Mouse (Mus musculus) forebrain, embryonic 12.5 days (tissue): Measurements from ENCODE around the gene Fkbp7. TPM values are rescaled to one million over a fixed set of nuclear protein-coding genes. Genes with fewer than 3 reads are reported as not detected.
A peak's percentile ranks its signal among the peaks of the same experiment; 100 is the strongest.
"Not testable (repeated sequence)": the region's sequence is repeated elsewhere in the genome, so short reads cannot be mapped to it uniquely, and the experiment has no call there.

Source experiments
- ATAC-seq: fragments of 200-750 bp; cut with Nextera tagmentation; 2 replicates; pipeline ENCODE4 v1.8.0; 2017; ENCODE audit warnings: moderate TSS enrichment; ENCODE audit not compliant: low FRiP score
- H3K27ac ChIP-seq: fragments of 300-500 bp; sonication (generic); 2 replicates; pipeline ENCODE4 v1.5.1; 2016; ENCODE audit warnings: mild to moderate bottlenecking
- H3K27me3 ChIP-seq: fragments of 300-500 bp; sonication (generic); 2 replicates; pipeline ENCODE4 v1.6.1; 2016; ENCODE audit warnings: mild to moderate bottlenecking
- H3K36me3 ChIP-seq: fragments of 300-500 bp; sonication (generic); replicated peaks from 2 replicates; pipeline ENCODE4 v1.6.1; 2016; ENCODE audit warnings: mild to moderate bottlenecking
- H3K4me1 ChIP-seq: fragments of 300-500 bp; sonication (generic); 2 replicates; pipeline ENCODE4 v1.6.1; 2016
- H3K4me2 ChIP-seq: fragments of 300-500 bp; sonication (generic); 2 replicates; pipeline ENCODE4 v1.6.1; 2016; ENCODE audit warnings: mild to moderate bottlenecking, moderate library complexity
- H3K4me3 ChIP-seq: fragments of 300-500 bp; sonication (generic); replicated peaks from 2 replicates; pipeline ENCODE4 v1.5.1; 2016; ENCODE audit warnings: mild to moderate bottlenecking
- H3K9ac ChIP-seq: fragments of 300-500 bp; sonication (generic); 2 replicates; pipeline ENCODE4 v1.6.1; 2016; ENCODE audit warnings: mild to moderate bottlenecking
- H3K9me3 ChIP-seq: fragments of 300-500 bp; sonication (generic); 2 replicates; pipeline ENCODE4 v1.6.1; 2016
- WGBS: fragments of 180-500 bp; shearing (Covaris S2); methylation state at CpG from one replicate; pipeline ENCODE4 v1.1.7; 2016; 5-methylcytosine and 5-hydroxymethylcytosine counted together
- polyA plus RNA-seq: library from polyadenylated mRNA; unstranded; fragments of >200 nt; fragmentation: Nextera tagmentation; extraction: Ambion mirVana; gene quantifications from 2 replicates; pipeline ENCODE4 v1.2.1, GENCODE M21; 2016

Gene Fkbp7
- polyA plus RNA-seq, 1 experiment from 2014 or later = 16.9 TPM

DNA sequence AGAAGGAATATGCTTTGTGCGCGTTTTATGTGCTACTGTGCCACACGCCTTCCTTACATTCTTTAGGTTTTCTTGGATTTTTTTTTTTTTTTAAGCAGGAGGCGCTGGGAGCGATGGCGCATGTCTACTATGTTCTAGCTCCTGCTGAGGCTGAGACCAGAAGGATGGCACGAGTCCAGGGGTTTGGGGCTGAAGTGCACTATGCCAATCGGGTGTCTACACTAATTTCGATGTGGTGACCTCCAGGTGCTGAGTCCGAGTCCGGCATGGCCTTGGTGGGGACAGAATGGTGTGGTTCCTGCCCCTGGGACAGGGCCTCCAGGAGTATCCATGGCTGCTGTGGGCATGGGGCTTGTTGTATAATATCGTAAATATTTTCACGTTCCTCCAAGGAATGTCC lies 14.4 kb downstream of the Fkbp7 start:
- no peaks in the 10 kb centered on the region for H3K9me3 ChIP-seq
- H3K9ac ChIP-seq = no peak overlapping the region
- H3K27ac ChIP-seq = no peak overlapping the region
- H3K36me3 ChIP-seq = no peaks in the 10 kb centered on the region; the same call in 1 of the 2 replicates
- no peak for ATAC-seq
- no peaks in the 10 kb centered on the region for H3K4me1 ChIP-seq
- no peak overlapping the region for H3K4me3 ChIP-seq
- H3K4me2 ChIP-seq = no peak overlapping the region
- 85% methylated on average over 13 of the region's 13 CpGs for WGBS
- H3K27me3 ChIP-seq = no peaks in the 10 kb centered on the region

DNA sequence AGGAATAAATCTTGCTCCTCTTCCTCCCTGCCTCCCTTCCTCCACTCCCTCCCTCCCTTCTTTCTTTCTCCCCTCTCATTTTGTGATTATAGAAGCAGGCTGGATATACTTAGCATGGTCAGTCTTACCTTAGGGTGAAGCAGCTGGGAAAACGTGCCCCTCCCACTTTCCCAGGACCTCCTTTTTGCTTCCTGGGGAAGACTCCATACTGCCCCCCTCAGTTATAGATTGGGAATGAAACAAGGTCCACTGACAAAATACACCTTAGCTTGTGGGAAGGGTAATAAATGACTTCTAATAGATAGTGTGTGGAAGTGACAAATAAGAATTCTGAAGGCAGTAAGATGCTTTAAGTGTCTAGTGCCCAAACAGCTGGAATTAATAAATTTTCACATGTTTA lies 16.9 kb downstream of the Fkbp7 start:
- H3K27ac ChIP-seq = no peak overlapping the region
- no peaks in the 10 kb centered on the region for H3K4me1 ChIP-seq
- ATAC-seq = no peak
- H3K4me2 ChIP-seq = no peak overlapping the region
- no peak overlapping the region for H3K4me3 ChIP-seq
- no peaks in the 10 kb centered on the region for H3K36me3 ChIP-seq
- no peaks in the 10 kb centered on the region for H3K27me3 ChIP-seq
- no peak overlapping the region for H3K9ac ChIP-seq
- 19% methylated on average over 1 of the region's 1 CpGs for WGBS
- H3K9me3 ChIP-seq = no peaks in the 10 kb centered on the region

DNA sequence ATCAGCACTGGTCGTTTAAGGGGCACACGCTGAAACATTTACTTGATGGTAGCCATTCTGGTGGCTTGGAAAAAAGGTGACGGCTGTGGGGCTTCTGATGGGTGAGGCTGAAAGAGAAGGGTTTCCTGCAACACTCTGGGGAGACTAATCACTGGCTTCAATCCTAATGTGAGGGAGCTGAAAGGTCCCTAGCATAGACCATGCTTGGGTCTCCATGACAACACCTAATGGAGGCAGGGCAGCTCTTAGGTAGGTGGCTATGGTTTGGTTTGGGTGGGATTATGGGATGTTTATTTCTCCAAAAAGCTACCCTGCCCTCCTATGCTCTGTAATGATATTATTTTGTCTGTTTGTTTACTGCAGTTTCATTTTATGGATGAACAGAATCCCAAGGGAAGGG lies 17.5 kb downstream of the Fkbp7 start:
- H3K9ac ChIP-seq = no peak overlapping the region
- no peak overlapping the region for H3K4me3 ChIP-seq
- ATAC-seq = no peak
- no peaks in the 10 kb centered on the region for H3K36me3 ChIP-seq
- H3K4me2 ChIP-seq = no peak overlapping the region
- H3K27me3 ChIP-seq = no peaks in the 10 kb centered on the region
- no peaks in the 10 kb centered on the region for H3K9me3 ChIP-seq
- no peak overlapping the region for H3K27ac ChIP-seq
- no peaks in the 10 kb centered on the region for H3K4me1 ChIP-seq
- 78% methylated on average over 3 of the region's 3 CpGs for WGBS

DNA sequence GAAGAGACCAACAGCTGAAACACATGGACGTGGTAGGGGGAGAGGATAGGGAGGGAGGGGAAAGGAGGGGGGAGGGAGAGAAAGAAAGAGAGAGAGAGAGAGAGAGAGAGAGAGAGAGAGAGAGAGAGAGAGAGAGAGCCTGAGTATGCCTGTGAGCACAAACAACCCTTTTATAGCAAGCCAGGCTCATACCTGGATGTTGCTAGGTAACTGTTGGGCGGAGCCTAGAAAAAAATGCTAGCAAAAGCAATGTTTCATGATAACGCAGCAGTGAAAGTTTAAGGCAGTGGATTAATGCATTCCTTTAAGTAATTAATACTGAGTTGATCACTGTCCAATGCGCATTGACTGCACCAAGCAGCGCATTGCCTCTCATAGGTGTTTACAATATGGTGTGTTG lies 18.3 kb downstream of the Fkbp7 start:
- no peak for ATAC-seq

DNA sequence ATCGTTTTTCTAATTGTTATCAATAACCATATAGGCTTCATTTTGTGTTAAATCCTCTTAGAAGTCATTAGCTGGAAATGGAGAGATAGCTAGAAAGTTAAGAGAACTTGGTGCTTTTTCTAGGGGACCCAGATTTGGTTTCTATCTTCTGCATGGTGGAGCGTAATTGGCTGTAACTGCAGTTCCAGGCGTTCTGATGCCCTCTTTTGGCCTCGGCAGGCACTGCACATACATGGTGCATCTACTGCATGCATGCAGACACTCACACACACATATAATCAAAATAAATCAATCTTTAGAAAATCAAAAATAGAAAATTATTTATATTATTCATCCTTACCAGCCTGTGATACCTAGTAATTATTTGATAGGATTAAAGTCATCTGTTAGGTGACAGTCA lies 19.8 kb downstream of the Fkbp7 start:
- peaks cover 5% of the 10 kb centered on the region for H3K4me1 ChIP-seq
- no peaks in the 10 kb centered on the region for H3K27me3 ChIP-seq
- H3K9me3 ChIP-seq = no peaks in the 10 kb centered on the region
- WGBS = 92% methylated on average over 4 of the region's 4 CpGs
- H3K4me3 ChIP-seq = no peak overlapping the region
- H3K27ac ChIP-seq = no peak overlapping the region
- H3K9ac ChIP-seq = no peak overlapping the region
- no peaks in the 10 kb centered on the region for H3K36me3 ChIP-seq
- no peak for ATAC-seq
- no peak overlapping the region for H3K4me2 ChIP-seq

More for the DNA sequence above, 18.3 kb downstream of the Fkbp7 start:
- Histone ChIP-seq H3K27ac (no peak overlapping the region), H3K4me3 (no peak overlapping the region), H3K36me3 (no peaks in the 10 kb centered on the region), H3K4me2 (no peak overlapping the region), H3K9ac (no peak overlapping the region), H3K9me3 (no peaks in the 10 kb centered on the region), H3K4me1 (no peaks in the 10 kb centered on the region), H3K27me3 (no peaks in the 10 kb centered on the region)
- WGBS = 75% methylated on average over 5 of the region's 5 CpGs

DNA sequence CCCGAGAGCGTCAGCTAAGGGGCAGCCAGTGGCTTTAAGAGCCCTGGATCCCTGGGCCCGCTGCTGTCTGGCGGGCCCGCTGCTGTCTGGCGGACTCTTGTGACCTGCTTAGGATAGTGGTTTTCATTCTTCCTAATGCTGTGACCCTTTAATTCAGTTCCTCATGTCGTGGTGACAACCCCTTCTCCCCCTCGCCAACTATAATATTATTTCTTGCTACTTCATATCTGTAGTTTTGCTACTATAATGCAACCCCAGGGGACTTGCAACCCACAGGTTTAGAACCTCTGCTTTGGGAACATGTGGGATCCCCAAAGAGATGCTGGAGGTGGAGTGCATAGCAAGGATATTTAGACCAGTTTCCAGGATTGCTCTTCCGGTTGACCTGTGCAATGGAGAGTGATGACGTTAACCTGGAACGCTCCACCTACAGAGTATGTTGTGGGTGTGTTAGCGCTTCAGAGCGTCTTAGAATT lies 24.2 kb downstream of the Fkbp7 start:
- peaks cover 5% of the 10 kb centered on the region; the same call in 1 of the 2 replicates for H3K36me3 ChIP-seq
- H3K4me1 ChIP-seq = peaks cover 15% of the 10 kb centered on the region
- H3K9ac ChIP-seq = peak overlapping the region; percentile 56
- H3K4me3 ChIP-seq = peak overlapping the region; percentile 73
- no peaks in the 10 kb centered on the region for H3K9me3 ChIP-seq
- no peaks in the 10 kb centered on the region for H3K27me3 ChIP-seq
- 30% methylated on average over 13 of the region's 13 CpGs for WGBS
- peak overlapping the region; percentile 96 for H3K27ac ChIP-seq
- ATAC-seq = peak; percentile 25
- peak overlapping the region; percentile 71 for H3K4me2 ChIP-seq

DNA sequence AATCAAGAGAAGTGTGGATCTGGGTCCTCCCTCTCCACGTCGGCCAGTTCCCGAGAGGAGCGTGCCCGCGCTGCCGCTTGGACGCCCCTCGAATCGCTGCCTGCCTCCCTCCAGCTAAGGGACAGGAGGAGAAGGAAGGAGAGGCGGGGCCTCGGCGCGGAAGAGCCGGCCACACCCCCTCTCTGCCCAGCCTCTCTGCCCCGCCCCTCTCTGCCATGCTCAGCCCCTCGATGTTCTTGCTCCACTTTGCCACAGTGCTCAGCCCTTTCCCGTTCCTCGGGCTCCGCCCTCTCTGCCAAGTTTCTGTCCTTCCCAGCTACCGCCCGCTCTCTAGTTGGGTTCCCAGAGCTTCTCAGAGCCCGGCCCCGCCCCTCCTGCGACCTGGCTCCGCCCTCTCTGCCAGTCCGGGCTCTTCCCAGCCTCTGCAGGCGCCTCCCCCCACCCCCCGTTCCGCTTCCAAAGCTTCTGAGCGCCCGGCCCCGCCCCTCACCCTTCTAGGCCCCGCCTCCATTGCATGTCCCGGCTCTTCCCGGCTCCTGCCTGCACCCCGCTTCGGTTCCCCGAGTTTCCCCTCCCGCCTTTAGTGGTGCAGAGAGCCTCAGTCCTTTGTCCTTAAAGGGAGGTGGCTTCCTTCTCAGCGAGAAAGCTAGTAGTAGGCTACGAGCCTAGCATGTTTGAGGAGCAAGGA lies 24.9 kb downstream of the Fkbp7 start, which contains the start of the genes Prkra and Pjvk:
TSS of gene Prkra (minus strand) at position 133 of the 688 bp plus-strand sequence.
TSS of gene Pjvk (plus strand) at position 594 of the 688 bp plus-strand sequence.
- Histone ChIP-seq H3K4me1 (peaks cover 15% of the 10 kb centered on the region), H3K4me2 (peak within 1 kb of the TSS; percentile 71), H3K9ac (peak within 1 kb of the TSS; percentile 85), H3K4me3 (peak within 1 kb of the TSS; percentile 73), H3K27ac (peak within 1 kb of the TSS; percentile 96), H3K9me3 (no peaks in the 10 kb centered on the region), H3K27me3 (no peaks in the 10 kb centered on the region), H3K36me3 (peaks cover 9% of the 10 kb centered on the region; the same call in 1 of the 2 replicates)
- whole genome bisulfite sequencing = under 1% methylated on average over 36 of the region's 42 CpGs
- ATAC-seq = peak; percentile 98

DNA sequence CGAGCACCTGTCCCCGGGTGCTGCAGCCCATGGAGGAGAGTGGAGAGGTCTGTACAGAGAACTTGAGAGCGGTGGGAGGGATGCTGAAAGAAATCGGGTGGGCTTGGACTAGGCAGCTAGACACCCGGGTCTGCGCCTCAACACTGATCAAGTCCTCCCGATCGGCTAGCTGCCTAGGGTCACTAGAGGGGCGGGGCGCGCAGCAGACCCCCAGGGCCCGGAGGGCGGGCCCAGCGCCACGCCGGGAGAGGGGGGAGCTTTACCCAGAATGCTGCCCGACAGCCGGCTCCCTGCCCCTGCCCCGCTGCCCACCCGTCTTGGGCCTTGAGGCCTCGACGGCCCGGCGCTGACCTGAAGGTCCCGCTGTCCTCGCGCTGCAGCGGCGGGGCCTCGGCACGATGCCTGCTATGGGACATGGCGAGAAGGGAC lies 25.5 kb downstream of the Fkbp7 start:
- ATAC-seq = peak; percentile 62; the same call in 1 of the 2 replicates
- Histone ChIP-seq H3K27me3 (no peaks in the 10 kb centered on the region), H3K36me3 (peaks cover 14% of the 10 kb centered on the region), H3K4me2 (peak overlapping the region; percentile 71), H3K4me1 (peaks cover 15% of the 10 kb centered on the region), H3K9me3 (no peaks in the 10 kb centered on the region), H3K4me3 (peak overlapping the region; percentile 73), H3K9ac (peak overlapping the region; percentile 85), H3K27ac (peak overlapping the region; percentile 96)
- 0% methylated on average over 32 of the region's 32 CpGs for WGBS

DNA sequence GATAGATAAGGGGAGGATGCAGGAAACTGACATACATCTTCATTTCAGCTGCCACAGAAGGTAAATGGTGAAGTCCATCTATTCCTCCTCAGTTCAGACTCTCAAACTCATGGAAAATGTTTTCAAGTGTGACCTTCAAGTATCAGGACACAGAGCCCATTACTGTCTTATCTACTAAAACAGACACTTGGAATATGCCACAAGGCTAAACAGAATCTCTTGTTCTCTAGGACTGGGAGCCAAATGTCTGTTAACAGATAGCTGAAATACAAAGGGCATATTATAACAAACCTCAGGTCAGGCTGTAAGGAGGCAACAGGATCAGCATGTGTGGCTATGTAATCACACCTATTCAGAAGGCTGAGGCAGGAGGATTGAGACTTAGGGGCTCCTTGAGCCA lies 29.1 kb downstream of the Fkbp7 start:
- Histone ChIP-seq H3K9me3 (no peaks in the 10 kb centered on the region), H3K36me3 (peaks cover 48% of the 10 kb centered on the region)
- ATAC-seq = no peak

DNA sequence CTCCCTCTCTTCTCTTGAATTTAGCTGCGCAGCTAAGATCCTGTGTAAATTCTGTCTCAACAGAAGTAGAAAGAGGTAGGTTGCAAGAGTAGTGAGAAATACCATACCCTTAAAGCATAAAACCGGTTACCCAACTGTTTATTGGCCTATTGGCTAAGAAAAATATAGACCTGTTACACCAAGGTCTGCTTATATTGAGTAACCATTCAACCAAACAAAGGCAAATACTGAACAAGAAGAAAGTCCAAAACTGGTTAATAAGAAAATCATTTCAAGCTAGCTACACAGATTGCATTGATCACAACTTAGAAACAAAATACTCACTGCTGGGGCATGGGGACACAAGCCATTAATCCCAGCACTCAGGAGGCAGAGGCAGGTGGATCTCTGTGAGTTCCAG lies 33.3 kb downstream of the Fkbp7 start:
- H3K27ac ChIP-seq = no peak overlapping the region
- H3K4me1 ChIP-seq = no peaks in the 10 kb centered on the region
- no peak overlapping the region for H3K9ac ChIP-seq
- ATAC-seq = no peak
- H3K4me2 ChIP-seq = no peak overlapping the region
- H3K36me3 ChIP-seq = peaks cover 84% of the 10 kb centered on the region
- no peaks in the 10 kb centered on the region for H3K9me3 ChIP-seq
- 94% methylated on average over 2 of the region's 2 CpGs for WGBS
- H3K4me3 ChIP-seq = no peak overlapping the region
- no peaks in the 10 kb centered on the region for H3K27me3 ChIP-seq

More for the DNA sequence above, 29.1 kb downstream of the Fkbp7 start:
- no peak overlapping the region for H3K4me3 ChIP-seq
- H3K27me3 ChIP-seq = no peaks in the 10 kb centered on the region
- H3K4me2 ChIP-seq = no peak overlapping the region
- H3K9ac ChIP-seq = no peak overlapping the region
- H3K27ac ChIP-seq = no peak overlapping the region
- peaks cover 13% of the 10 kb centered on the region for H3K4me1 ChIP-seq

DNA sequence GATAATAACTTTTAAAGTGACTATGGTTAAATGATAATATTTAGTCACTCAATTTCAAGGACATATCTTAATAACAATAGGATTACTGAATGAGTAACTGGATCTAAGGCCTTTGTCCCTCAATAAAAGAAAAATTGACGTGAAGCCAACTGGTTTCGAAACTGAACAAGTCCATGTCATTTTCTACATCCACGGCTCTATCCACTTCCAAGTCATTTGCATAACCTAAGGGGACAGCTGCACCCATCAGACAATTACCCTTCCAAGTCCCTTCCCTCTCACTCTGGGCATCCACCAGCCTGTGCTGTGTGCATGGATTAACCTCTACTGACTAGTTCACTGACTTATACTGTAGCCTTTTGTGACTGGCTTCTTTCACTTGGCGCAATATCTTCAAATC lies 41.3 kb downstream of the Fkbp7 start:
- no peak overlapping the region for H3K4me3 ChIP-seq
- peaks cover 3% of the 10 kb centered on the region for H3K9me3 ChIP-seq
- H3K9ac ChIP-seq = no peak overlapping the region
- H3K27ac ChIP-seq = no peak overlapping the region
- H3K27me3 ChIP-seq = no peaks in the 10 kb centered on the region
- 84% methylated on average over 4 of the region's 4 CpGs for WGBS
- ATAC-seq = no peak
- H3K36me3 ChIP-seq = peaks cover 83% of the 10 kb centered on the region
- H3K4me1 ChIP-seq = no peaks in the 10 kb centered on the region
- no peak overlapping the region for H3K4me2 ChIP-seq

DNA sequence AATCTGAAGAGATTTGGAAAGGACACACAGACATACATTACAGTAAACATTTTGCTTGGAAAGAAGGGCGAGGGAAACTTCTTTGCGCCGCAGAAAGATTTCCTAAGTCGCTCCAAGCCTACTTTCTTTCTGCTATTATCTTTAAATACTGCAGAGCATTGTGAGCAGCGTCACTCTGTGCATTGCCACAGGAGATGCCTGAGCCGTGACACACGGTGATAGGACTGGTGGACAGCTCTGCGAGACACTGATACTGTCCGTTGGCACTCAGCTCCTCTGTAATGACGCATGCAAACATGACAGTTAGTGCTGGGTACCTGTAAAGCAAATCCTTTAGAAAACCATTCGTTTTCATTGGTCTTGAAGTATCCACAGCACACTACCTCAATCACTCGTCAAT lies 42.6 kb downstream of the Fkbp7 start:
- 94% methylated on average over 12 of the region's 12 CpGs for WGBS
- no peak for ATAC-seq
- H3K4me3 ChIP-seq = no peak overlapping the region
- no peak overlapping the region for H3K27ac ChIP-seq
- peaks cover 83% of the 10 kb centered on the region for H3K36me3 ChIP-seq
- H3K9me3 ChIP-seq = peaks cover 8% of the 10 kb centered on the region
- H3K4me2 ChIP-seq = no peak overlapping the region
- no peaks in the 10 kb centered on the region for H3K4me1 ChIP-seq
- no peaks in the 10 kb centered on the region for H3K27me3 ChIP-seq
- H3K9ac ChIP-seq = no peak overlapping the region

DNA sequence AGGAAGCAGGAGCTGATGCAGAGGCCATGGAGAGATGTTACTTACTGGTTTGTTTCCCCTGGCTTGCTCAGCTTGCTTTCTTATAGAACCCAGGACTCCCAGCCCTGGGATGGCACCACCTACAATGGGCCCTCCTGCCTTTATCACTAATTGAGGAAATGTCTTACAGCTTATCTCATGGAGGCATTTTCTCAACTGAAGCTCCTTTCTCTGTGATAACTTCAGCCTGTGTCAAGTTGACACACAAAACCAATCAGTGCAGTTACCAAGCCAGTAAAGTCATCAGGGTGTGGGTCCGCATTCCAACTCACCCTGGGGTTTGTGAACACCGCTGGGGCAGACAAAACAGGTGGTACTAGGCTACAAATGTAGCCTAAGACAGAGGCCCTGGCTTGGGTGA lies 50.6 kb downstream of the Fkbp7 start:
- H3K27ac ChIP-seq, H3K9ac ChIP-seq, H3K27me3 ChIP-seq, H3K4me3 ChIP-seq, H3K4me2 ChIP-seq, ATAC-seq, H3K4me1 ChIP-seq, H3K9me3 ChIP-seq: not testable (repeated sequence)
- WGBS = 92% methylated on average over 2 of the region's 2 CpGs
- H3K36me3 ChIP-seq = peaks cover 50% of the 10 kb centered on the region
